ENCODE assay signal across 15 mouse cellular contexts in genomic region chr19:15583782-15584693, GRCm38 (mm10).
A peak's percentile ranks its signal among the peaks of the same experiment; 100 is the strongest.
DNase-seq lines count a peak whose midpoint lies in the region; ATAC-seq and TF ChIP-seq lines count a peak whose summit lies in the region.
"Had no signal": no experiment of that assay in that cellular context is flagged by ENCODE, and none has a peak within 500 bp of the region (broad histone marks: within the 10 kb centered on the region; RNA-seq: fewer than 3 reads in every experiment).

No protein-coding gene starts in this region.

- H3K27ac ChIP-seq in neural tube, embryonic 12.5 days, result no peak overlapping the region
- H3K27ac ChIP-seq in neural tube, embryonic 15.5 days (replicated peaks), result no peak overlapping the region
- H3K27ac ChIP-seq in midbrain, embryonic 11.5 days (ENCODE audit: low read depth, low read length), result peak overlapping the region; percentile 16; the same call in 1 of the 2 replicates
- H3K27ac ChIP-seq in thymus, adult 2 months (ENCODE audit: control insufficient read depth, insufficient read depth, low read length), result no peak overlapping the region
- H3K27ac ChIP-seq: heart, embryonic 15.5 days; layer of hippocampus, adult 2 months; liver, embryonic 14.5 days; macrophage had no signal

- 0 out of 2 replicates have a peak overlapping the region, but pooled peaks have one; percentile 23 for H3K4me2 ChIP-seq in neural tube, embryonic 12.5 days (replicated peaks)
- no peak overlapping the region for H3K4me2 ChIP-seq in neural tube, embryonic 15.5 days
- peak overlapping the region; percentile 21; the same call in 1 of the 2 replicates for H3K4me2 ChIP-seq in midbrain, embryonic 11.5 days

- peaks cover 10% of the 10 kb centered on the region for H3K4me1 ChIP-seq in neural tube, embryonic 12.5 days
- H3K4me1 ChIP-seq in neural tube, embryonic 15.5 days, result peaks cover 12% of the 10 kb centered on the region; the same call in 1 of the 2 replicates
- peaks cover 11% of the 10 kb centered on the region for H3K4me1 ChIP-seq in midbrain, embryonic 11.5 days (ENCODE audit: control insufficient read depth, insufficient read depth, low read length)
- no peaks in the 10 kb centered on the region for H3K4me1 ChIP-seq in thymus, adult 2 months (replicated peaks; ENCODE audit: control insufficient read depth, insufficient read depth, low read length)

- intact Hi-C loops in left cerebral cortex, postnatal 14 days (cut with DNase I), result no loop called here

- H3K36me3 ChIP-seq in neural tube, embryonic 12.5 days, result no peaks in the 10 kb centered on the region
- H3K36me3 ChIP-seq in neural tube, embryonic 15.5 days, result no peaks in the 10 kb centered on the region
- no peaks in the 10 kb centered on the region for H3K36me3 ChIP-seq in midbrain, embryonic 11.5 days (ENCODE audit: control insufficient read depth, insufficient read depth, low read length)
- no peaks in the 10 kb centered on the region for H3K36me3 ChIP-seq in thymus, adult 2 months (ENCODE audit: control insufficient read depth, insufficient read depth, low read length)
- H3K36me3 ChIP-seq: heart, embryonic 15.5 days had no signal

- H3K9me3 ChIP-seq in neural tube, embryonic 12.5 days, result 0 out of 2 replicates have a peak, but pooled peaks cover 6% of the 10 kb centered on the region
- H3K9me3 ChIP-seq in neural tube, embryonic 15.5 days (replicated peaks), result no peaks in the 10 kb centered on the region
- H3K9me3 ChIP-seq in midbrain, embryonic 11.5 days (ENCODE audit: control insufficient read depth, low read length), result no peaks in the 10 kb centered on the region
- H3K9me3 ChIP-seq: heart, embryonic 15.5 days had no signal

- no peak overlapping the region for H3K9ac ChIP-seq in neural tube, embryonic 12.5 days
- H3K9ac ChIP-seq in neural tube, embryonic 15.5 days (replicated peaks), result no peak overlapping the region
- no peak overlapping the region for H3K9ac ChIP-seq in midbrain, embryonic 11.5 days (ENCODE audit: low read length)
- H3K9ac ChIP-seq: heart, embryonic 15.5 days; liver, embryonic 14.5 days had no signal

- no peaks in the 10 kb centered on the region for H3K27me3 ChIP-seq in neural tube, embryonic 12.5 days (replicated peaks)
- no peaks in the 10 kb centered on the region; the same call in 1 of the 2 replicates for H3K27me3 ChIP-seq in neural tube, embryonic 15.5 days (replicated peaks)
- no peaks in the 10 kb centered on the region for H3K27me3 ChIP-seq in midbrain, embryonic 11.5 days (ENCODE audit: control insufficient read depth, insufficient read depth, low read length)
- H3K27me3 ChIP-seq in thymus, adult 2 months (ENCODE audit: control insufficient read depth, insufficient read depth, low read length), result no peaks in the 10 kb centered on the region
- H3K27me3 ChIP-seq: heart, embryonic 15.5 days had no signal

- peak; percentile 18 to 47 for DNase-seq in cerebellum, postnatal 14 days
- DNase-seq in midbrain, embryonic 11.5 days (ENCODE audit: low spot score, missing footprints), result peak; percentile 89
- DNase-seq in retina, postnatal 1 day, result peak; percentile 30
- no peak for DNase-seq in thymus, adult 2 months
- DNase-seq in left cerebral cortex, postnatal 14 days (ENCODE audit: low spot score in 2 of 2), result no peak
- DNase-seq: cerebellum, adult 2 months had no signal

- no peak for TF ChIP-seq CTCF in thymus, adult 2 months (IDR thresholded peaks at IDR 0.05; ENCODE audit: borderline replicate concordance, control insufficient read depth, extremely low read depth, insufficient read depth, low read length, poor library complexity)

- ATAC-seq in cerebellum, adult (ENCODE audit: insufficient number of reproducible peaks, low FRiP score, low TSS enrichment), result no peak
- ATAC-seq in neural tube, embryonic 12.5 days (ENCODE audit: low FRiP score, low read depth), result peak; percentile 63
- no peak for ATAC-seq in neural tube, embryonic 15.5 days (ENCODE audit: low FRiP score)
- peak; percentile 81 for ATAC-seq in midbrain, embryonic 11.5 days (ENCODE audit: low FRiP score)
- ATAC-seq: inflammation-experienced regulatory T-cells, adult 6 months had no signal

- no peak overlapping the region for H3K4me3 ChIP-seq in neural tube, embryonic 12.5 days
- H3K4me3 ChIP-seq in neural tube, embryonic 15.5 days (replicated peaks), result no peak overlapping the region
- no peak overlapping the region for H3K4me3 ChIP-seq in midbrain, embryonic 11.5 days (ENCODE audit: low read depth, low read length)
- no peak overlapping the region for H3K4me3 ChIP-seq in thymus, adult 2 months (ENCODE audit: control insufficient read depth, insufficient read depth, low read length)
- H3K4me3 ChIP-seq: heart, embryonic 15.5 days; layer of hippocampus, adult 2 months; myocyte had no signal

- WGBS in neural tube, embryonic 12.5 days, result 39% methylated on average over 15 of the region's 15 CpGs
- WGBS in neural tube, embryonic 15.5 days, result 34% methylated on average over 15 of the region's 15 CpGs
- 34% methylated on average over 15 of the region's 15 CpGs for WGBS in midbrain, embryonic 11.5 days
- WGBS in thymus, adult 2 months, result 90% methylated on average over 15 of the region's 15 CpGs

- TF ChIP-seq POLR2A in thymus, adult 2 months (IDR thresholded peaks at IDR 0.05; ENCODE audit: control insufficient read depth, extremely low read depth, insufficient read depth, low read length, poor library complexity), result no peak

Comparison
In these comparisons a context has a peak if more than half of its experiments do, and no peak if none do; other contexts are left out.
1. ATAC-seq: peak in neural tube, embryonic 12.5 days (single experiment) and midbrain, embryonic 11.5 days (single experiment); none in cerebellum, adult (single experiment) and neural tube, embryonic 15.5 days (single experiment).
2. DNase-seq: peak in cerebellum, postnatal 14 days (2 of 2), midbrain, embryonic 11.5 days (single experiment) and retina, postnatal 1 day (single experiment); none in thymus, adult 2 months (single experiment) and left cerebral cortex, postnatal 14 days (0 of 2).